ENCODE assay signal across 34 mouse cellular contexts in the genomic region with DNA sequence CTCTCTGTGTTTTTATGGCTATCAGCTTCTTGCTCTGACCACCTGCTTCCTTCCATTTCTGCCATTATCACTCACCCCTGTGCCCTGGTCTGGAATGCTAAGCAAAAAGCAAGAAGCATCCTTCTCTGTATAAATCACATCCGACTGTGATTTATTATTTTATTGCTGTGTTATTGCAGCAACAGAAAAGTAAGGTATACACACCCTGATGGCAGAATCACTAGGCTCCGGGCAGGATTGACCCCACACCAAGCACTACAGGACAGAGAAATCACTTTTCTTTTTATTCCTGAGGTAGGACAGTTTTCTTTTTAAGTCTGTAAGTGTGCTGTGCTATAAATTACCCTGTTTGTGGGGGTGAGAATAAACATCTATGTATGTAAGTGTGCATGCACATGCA.
"Had no signal": no experiment of that assay in that cellular context is flagged by ENCODE, and none has a peak within 500 bp of the region (broad histone marks: within the 10 kb centered on the region; RNA-seq: fewer than 3 reads in every experiment).

No protein-coding gene starts in this region.

- H3K27ac ChIP-seq: heart, adult 2 months; heart, embryonic 10.5 days; heart, embryonic 13.5 days; heart, embryonic 15.5 days; hindbrain, embryonic 10.5 days; hindbrain, embryonic 12.5 days; hindbrain, embryonic 13.5 days; hindbrain, embryonic 14.5 days; hindbrain, embryonic 15.5 days; hindbrain, postnatal 0 days; kidney, embryonic 15.5 days; kidney, postnatal 0 days; layer of hippocampus, adult 2 months; left cerebral cortex, adult 2 months had no signal

- H3K36me3 ChIP-seq: heart, embryonic 10.5 days; heart, embryonic 12.5 days; heart, embryonic 13.5 days; heart, embryonic 15.5 days; hindbrain, embryonic 10.5 days; hindbrain, embryonic 12.5 days; hindbrain, embryonic 13.5 days; hindbrain, embryonic 15.5 days; kidney, embryonic 15.5 days had no signal

- H3K27me3 ChIP-seq: heart, embryonic 12.5 days; heart, embryonic 13.5 days; heart, embryonic 15.5 days; hindbrain, embryonic 12.5 days; hindbrain, embryonic 13.5 days; hindbrain, embryonic 15.5 days; kidney, embryonic 15.5 days had no signal

- H3K4me1 ChIP-seq: heart, embryonic 10.5 days; heart, embryonic 12.5 days; heart, embryonic 15.5 days; hindbrain, embryonic 10.5 days; hindbrain, embryonic 12.5 days; hindbrain, embryonic 13.5 days; hindbrain, embryonic 15.5 days; kidney, embryonic 15.5 days had no signal

- H3K9ac ChIP-seq: heart, embryonic 12.5 days; heart, embryonic 13.5 days; heart, embryonic 15.5 days; hindbrain, embryonic 12.5 days; hindbrain, embryonic 13.5 days; hindbrain, embryonic 14.5 days; hindbrain, embryonic 15.5 days; kidney, embryonic 15.5 days had no signal

- H3K4me3 ChIP-seq: heart, adult 2 months; heart, embryonic 10.5 days; heart, embryonic 12.5 days; heart, embryonic 13.5 days; heart, embryonic 15.5 days; hindbrain, embryonic 10.5 days; hindbrain, embryonic 12.5 days; hindbrain, embryonic 13.5 days; hindbrain, embryonic 15.5 days; kidney, embryonic 15.5 days; layer of hippocampus, adult 2 months; left cerebral cortex, adult 2 months had no signal

- H3K9me3 ChIP-seq: heart, embryonic 10.5 days; heart, embryonic 12.5 days; heart, embryonic 13.5 days; heart, embryonic 15.5 days; hindbrain, embryonic 10.5 days; hindbrain, embryonic 12.5 days; hindbrain, embryonic 13.5 days; hindbrain, embryonic 15.5 days; kidney, embryonic 15.5 days had no signal

- DNase-seq: heart, adult 2 months; heart, postnatal 10 days; heart, postnatal 14 days; heart, postnatal 36 days; heart, postnatal 4 days; kidney, adult 11 months; kidney, adult 18-20 months; kidney, adult 2 months; kidney, adult 8-10 months; kidney, adult 9 months; kidney, postnatal 10 days; kidney, postnatal 14 days; kidney, postnatal 25 days; kidney, postnatal 36 days; kidney, postnatal 4 days; layer of hippocampus, adult 9-11 months; layer of hippocampus, postnatal 36 days had no signal

- H3K4me2 ChIP-seq: heart, embryonic 11.5 days; heart, embryonic 12.5 days; heart, embryonic 13.5 days; heart, embryonic 15.5 days; hindbrain, embryonic 12.5 days; hindbrain, embryonic 13.5 days; hindbrain, embryonic 14.5 days; hindbrain, embryonic 15.5 days; kidney, embryonic 15.5 days had no signal

- ATAC-seq: hindbrain, embryonic 16.5 days; hindbrain, postnatal 0 days; inflammation-experienced regulatory T-cells, adult 6 months had no signal
